Mouse (Mus musculus): ENCODE measurements around the gene Fut1. TPM values are rescaled to one million over a fixed set of nuclear protein-coding genes. Genes with fewer than 3 reads are reported as not detected.
"Not testable (repeated sequence)": the region's sequence is repeated elsewhere in the genome, so short reads cannot be mapped to it uniquely, and the experiment has no call there.

Fut1 gene
- polyA plus RNA-seq, 1 experiment: 0.21 TPM

- H3K27me3 ChIP-seq (ENCODE audit: control insufficient read depth, insufficient read depth, low read length): no peaks in the 10 kb centered on the region
- TF ChIP-seq POLR2A (IDR thresholded peaks at IDR 0.05; ENCODE audit: control insufficient read depth, low read depth, low read length) (no peak), CTCF (IDR thresholded peaks at IDR 0.05; ENCODE audit: control insufficient read depth, insufficient read depth, insufficient replicate concordance, low read depth, low read length) (no peak)
- H3K4me3 ChIP-seq (ENCODE audit: control insufficient read depth, low read depth, low read length): no peak overlapping the region
- peaks cover 14% of the 10 kb centered on the region for H3K4me1 ChIP-seq (ENCODE audit: control insufficient read depth, insufficient read depth, low read length)
- no peaks in the 10 kb centered on the region for H3K36me3 ChIP-seq (ENCODE audit: control insufficient read depth, insufficient read depth, low read length)
- no peak overlapping the region for H3K27ac ChIP-seq (ENCODE audit: control insufficient read depth, insufficient read depth, low read depth, low read length)
Observed at GRCm38 (mm10) chr7:45644872-45645590, 27.9 kb downstream of the Fut1 start.

DNA sequence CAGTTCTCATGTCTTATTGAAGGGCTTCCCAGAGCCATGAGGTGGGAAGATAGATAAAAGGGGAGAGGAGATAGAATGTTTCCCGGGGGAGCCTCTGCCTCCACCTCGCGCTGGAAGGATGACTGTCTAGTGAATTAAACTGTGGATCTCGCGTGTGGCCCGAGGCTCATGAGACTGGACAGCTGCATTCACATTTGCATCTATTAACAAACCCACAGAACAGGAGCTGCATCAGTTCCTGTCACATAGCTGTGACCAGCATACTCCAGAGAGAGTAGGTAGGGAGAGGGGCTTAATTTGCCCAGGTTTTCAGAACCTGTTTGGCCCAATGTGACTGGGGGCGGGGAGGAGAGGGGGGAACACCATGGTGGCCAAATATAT is 28.5 kb downstream of the Fut1 start:
- peaks cover 16% of the 10 kb centered on the region for H3K4me1 ChIP-seq (ENCODE audit: control insufficient read depth, insufficient read depth, low read length)
- no peak for TF ChIP-seq CTCF (IDR thresholded peaks at IDR 0.05; ENCODE audit: control insufficient read depth, insufficient read depth, insufficient replicate concordance, low read depth, low read length)
- no peak for TF ChIP-seq POLR2A (IDR thresholded peaks at IDR 0.05; ENCODE audit: control insufficient read depth, low read depth, low read length)
- no peak overlapping the region for H3K4me3 ChIP-seq (ENCODE audit: control insufficient read depth, low read depth, low read length)
- H3K27ac ChIP-seq (ENCODE audit: control insufficient read depth, insufficient read depth, low read depth, low read length): no peak overlapping the region
- no peaks in the 10 kb centered on the region for H3K27me3 ChIP-seq (ENCODE audit: control insufficient read depth, insufficient read depth, low read length)
- H3K36me3 ChIP-seq (ENCODE audit: control insufficient read depth, insufficient read depth, low read length): no peaks in the 10 kb centered on the region

- H3K27ac ChIP-seq (ENCODE audit: control insufficient read depth, insufficient read depth, low read depth, low read length): no peak overlapping the region
- H3K4me1 ChIP-seq (ENCODE audit: control insufficient read depth, insufficient read depth, low read length): peaks cover 16% of the 10 kb centered on the region
- H3K4me3 ChIP-seq (ENCODE audit: control insufficient read depth, low read depth, low read length): no peak overlapping the region
- TF ChIP-seq CTCF (IDR thresholded peaks at IDR 0.05; ENCODE audit: control insufficient read depth, insufficient read depth, insufficient replicate concordance, low read depth, low read length): no peak
- H3K36me3 ChIP-seq (ENCODE audit: control insufficient read depth, insufficient read depth, low read length): no peaks in the 10 kb centered on the region
- no peaks in the 10 kb centered on the region for H3K27me3 ChIP-seq (ENCODE audit: control insufficient read depth, insufficient read depth, low read length)
Observed at GRCm38 (mm10) chr7:45646671-45647070, 29.6 kb downstream of the Fut1 start.

- TF ChIP-seq CTCF (IDR thresholded peaks at IDR 0.05; ENCODE audit: control insufficient read depth, insufficient read depth, insufficient replicate concordance, low read depth, low read length) (no peak), POLR2A (IDR thresholded peaks at IDR 0.05; ENCODE audit: control insufficient read depth, low read depth, low read length) (no peak)
- no peaks in the 10 kb centered on the region for H3K36me3 ChIP-seq (ENCODE audit: control insufficient read depth, insufficient read depth, low read length)
- no peak overlapping the region for H3K4me3 ChIP-seq (ENCODE audit: control insufficient read depth, low read depth, low read length)
- H3K27ac ChIP-seq (ENCODE audit: control insufficient read depth, insufficient read depth, low read depth, low read length): no peak overlapping the region
- no peaks in the 10 kb centered on the region for H3K27me3 ChIP-seq (ENCODE audit: control insufficient read depth, insufficient read depth, low read length)
- H3K4me1 ChIP-seq (ENCODE audit: control insufficient read depth, insufficient read depth, low read length): peaks cover 5% of the 10 kb centered on the region
Observed at GRCm38 (mm10) chr7:45649351-45649750, 32.3 kb downstream of the Fut1 start.

- H3K27me3 ChIP-seq (ENCODE audit: control insufficient read depth, insufficient read depth, low read length); H3K36me3 ChIP-seq (ENCODE audit: control insufficient read depth, insufficient read depth, low read length); H3K4me3 ChIP-seq (ENCODE audit: control insufficient read depth, low read depth, low read length); H3K4me1 ChIP-seq (ENCODE audit: control insufficient read depth, insufficient read depth, low read length); H3K27ac ChIP-seq (ENCODE audit: control insufficient read depth, insufficient read depth, low read depth, low read length): not testable (repeated sequence)
Observed at GRCm38 (mm10) chr7:45650484-45650883, 33.4 kb downstream of the Fut1 start.

DNA sequence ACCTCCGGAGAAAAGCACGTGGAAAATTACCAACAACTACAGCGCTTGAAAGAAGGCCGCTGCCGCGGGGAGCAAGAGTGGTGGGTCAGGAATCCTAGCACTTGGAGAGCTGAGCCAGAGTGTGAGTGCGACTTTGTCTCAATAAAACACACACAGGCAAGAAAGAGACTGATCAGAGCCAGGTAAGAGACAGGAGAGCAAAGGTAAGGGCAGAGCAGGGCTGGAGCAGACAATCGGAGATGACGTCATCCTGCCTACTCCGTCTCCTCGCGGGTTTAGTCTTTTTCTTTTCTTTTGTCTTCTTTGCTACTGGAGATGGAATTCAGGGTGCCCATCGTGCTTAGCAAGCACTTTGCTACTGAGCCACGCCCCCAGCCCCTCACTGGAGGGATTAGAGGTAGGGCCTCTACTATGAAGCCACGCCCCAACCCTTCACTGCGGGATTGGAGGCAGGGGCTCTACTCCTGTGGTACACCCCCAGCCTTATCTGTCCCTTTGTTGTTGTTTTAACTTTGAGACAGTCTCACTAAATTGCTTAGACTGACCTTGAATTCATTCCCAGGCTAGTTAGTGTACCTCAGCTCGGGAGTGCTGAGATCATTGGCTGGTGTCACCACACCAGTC is 37.4 kb downstream of the Fut1 start:
- H3K27ac ChIP-seq (ENCODE audit: control insufficient read depth, insufficient read depth, low read depth, low read length): no peak overlapping the region
- TF ChIP-seq POLR2A (IDR thresholded peaks at IDR 0.05; ENCODE audit: control insufficient read depth, low read depth, low read length): no peak
- TF ChIP-seq CTCF (IDR thresholded peaks at IDR 0.05; ENCODE audit: control insufficient read depth, insufficient read depth, insufficient replicate concordance, low read depth, low read length): no peak
- no peaks in the 10 kb centered on the region for H3K36me3 ChIP-seq (ENCODE audit: control insufficient read depth, insufficient read depth, low read length)
- peaks cover 8% of the 10 kb centered on the region for H3K4me1 ChIP-seq (ENCODE audit: control insufficient read depth, insufficient read depth, low read length)
- no peaks in the 10 kb centered on the region for H3K27me3 ChIP-seq (ENCODE audit: control insufficient read depth, insufficient read depth, low read length)
- H3K4me3 ChIP-seq (ENCODE audit: control insufficient read depth, low read depth, low read length): peak overlapping the region; percentile 4

DNA sequence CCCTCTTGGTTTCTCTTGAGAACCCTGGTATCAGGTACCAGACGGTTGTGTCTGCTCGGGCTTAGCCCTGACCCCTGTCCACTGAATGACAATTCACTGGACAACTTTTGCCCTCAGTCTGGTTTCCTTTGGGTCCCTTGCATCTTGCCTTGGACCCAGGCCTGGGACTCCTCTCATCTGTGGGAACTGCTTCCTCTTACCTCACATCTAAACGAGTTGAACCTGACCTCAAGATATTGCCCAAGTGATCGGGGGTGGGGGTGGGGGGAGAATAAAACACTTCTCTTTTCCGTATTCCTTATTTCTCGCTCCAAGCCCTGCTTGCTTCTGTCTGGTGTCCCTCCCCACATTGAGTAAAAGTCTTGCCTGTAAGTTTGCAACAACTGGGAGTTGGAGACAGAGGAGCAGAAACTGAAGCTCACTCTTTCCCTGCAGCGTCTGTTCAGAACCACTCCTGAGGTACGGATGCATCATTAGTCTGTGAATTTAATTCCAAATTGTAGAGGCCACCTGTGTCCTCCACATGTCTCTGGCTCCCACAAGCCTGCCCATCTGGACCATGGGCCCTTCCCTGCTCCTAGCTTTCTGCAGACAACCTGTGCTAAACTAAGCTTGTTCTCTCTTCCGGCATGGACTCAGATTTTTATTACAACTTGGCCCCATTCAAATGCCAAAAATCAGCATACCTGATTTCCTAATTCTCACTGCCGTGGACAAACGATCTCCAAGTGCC is 43.8 kb downstream of the Fut1 start:
- no peak overlapping the region for H3K4me3 ChIP-seq (ENCODE audit: control insufficient read depth, low read depth, low read length)
- H3K27ac ChIP-seq (ENCODE audit: control insufficient read depth, insufficient read depth, low read depth, low read length): no peak overlapping the region
- TF ChIP-seq POLR2A (IDR thresholded peaks at IDR 0.05; ENCODE audit: control insufficient read depth, low read depth, low read length) (no peak), CTCF (IDR thresholded peaks at IDR 0.05; ENCODE audit: control insufficient read depth, insufficient read depth, insufficient replicate concordance, low read depth, low read length) (no peak)
- no peaks in the 10 kb centered on the region for H3K36me3 ChIP-seq (ENCODE audit: control insufficient read depth, insufficient read depth, low read length)
- H3K27me3 ChIP-seq (ENCODE audit: control insufficient read depth, insufficient read depth, low read length): no peaks in the 10 kb centered on the region
- no peaks in the 10 kb centered on the region for H3K4me1 ChIP-seq (ENCODE audit: control insufficient read depth, insufficient read depth, low read length)

DNA sequence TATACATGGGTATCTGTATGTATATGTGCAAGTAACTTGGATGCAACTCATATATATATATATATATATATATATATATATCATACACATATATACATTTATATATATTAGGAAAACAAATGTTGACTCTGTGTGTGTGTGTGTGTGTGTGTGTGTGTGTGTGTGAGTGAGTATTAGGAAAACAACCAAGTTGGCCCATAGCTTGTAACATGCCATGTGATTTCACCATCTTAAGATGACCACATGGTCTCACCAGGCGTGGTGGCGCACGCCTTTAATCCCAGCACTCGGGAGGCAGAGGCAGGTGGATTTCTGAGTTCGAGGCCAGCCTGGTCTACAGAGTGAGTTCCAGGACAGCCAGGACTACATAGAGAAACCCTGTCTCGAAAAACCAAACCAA is 44.6 kb downstream of the Fut1 start:
- H3K36me3 ChIP-seq (ENCODE audit: control insufficient read depth, insufficient read depth, low read length); H3K4me3 ChIP-seq (ENCODE audit: control insufficient read depth, low read depth, low read length); H3K27me3 ChIP-seq (ENCODE audit: control insufficient read depth, insufficient read depth, low read length); H3K27ac ChIP-seq (ENCODE audit: control insufficient read depth, insufficient read depth, low read depth, low read length); H3K4me1 ChIP-seq (ENCODE audit: control insufficient read depth, insufficient read depth, low read length): not testable (repeated sequence)

Measured in testis, adult 2 months (tissue).